Mouse (Mus musculus) ovary, postnatal 10 days (tissue): ENCODE data around the gene Gas2.
A peak's percentile ranks its signal among the peaks of the same experiment; 100 is the strongest.

Experiments used
- DNase-seq: peaks from one replicate; pipeline ENCODE4 v3.0.0; 2022; ENCODE audit warnings: low spot score

Gene Gas2

DNA sequence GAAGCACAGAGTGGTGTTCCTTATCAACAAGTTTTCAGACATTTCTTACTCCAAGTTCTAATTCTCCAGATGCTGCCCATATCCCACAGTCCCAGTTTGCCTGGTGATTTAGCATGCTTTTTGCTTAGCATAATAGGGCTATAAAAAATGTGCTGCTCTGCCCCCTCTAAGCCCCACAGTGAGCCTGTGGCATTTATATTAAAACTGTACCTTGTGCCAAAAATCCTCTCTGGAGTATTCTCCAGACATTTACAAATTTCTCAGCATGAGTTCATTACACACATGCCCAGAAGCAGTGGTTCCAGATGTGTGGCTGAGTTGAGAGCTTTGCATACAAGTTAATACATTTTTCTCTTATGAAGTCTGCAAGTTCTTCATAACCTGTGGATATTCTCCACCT, 107.6 kb downstream of the Gas2 start:
- no peak for DNase-seq

DNA sequence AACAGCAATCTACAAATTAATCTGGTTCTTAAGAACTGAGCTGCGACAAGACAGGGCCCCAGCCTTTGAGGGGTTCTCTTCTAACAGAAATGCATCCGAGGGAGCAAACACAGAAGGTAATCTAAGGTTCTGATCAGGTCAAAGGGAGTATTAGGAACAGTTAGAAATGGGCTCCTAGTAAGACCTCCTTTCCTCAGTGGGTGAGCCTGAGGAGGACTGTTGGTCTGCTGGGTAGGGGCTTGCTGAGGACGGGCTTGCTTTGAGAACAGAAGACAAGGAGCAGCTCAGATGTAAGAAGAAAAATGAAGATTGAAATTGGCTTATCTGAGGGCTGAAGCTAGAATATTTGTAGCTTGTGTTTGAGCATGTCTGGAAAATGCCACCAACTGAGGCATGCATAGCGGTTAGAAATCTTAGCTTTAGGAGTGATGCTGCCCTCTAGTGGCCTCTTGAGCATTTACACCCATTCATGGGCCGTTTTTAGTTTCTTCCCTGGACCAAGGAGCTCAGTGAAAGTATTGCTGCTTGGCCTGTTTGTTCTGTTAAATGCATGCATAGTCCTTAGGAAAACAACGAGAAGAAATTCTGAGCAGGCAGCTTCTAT, 110.5 kb downstream of the Gas2 start:
- DNase-seq: peak; percentile 4

DNA sequence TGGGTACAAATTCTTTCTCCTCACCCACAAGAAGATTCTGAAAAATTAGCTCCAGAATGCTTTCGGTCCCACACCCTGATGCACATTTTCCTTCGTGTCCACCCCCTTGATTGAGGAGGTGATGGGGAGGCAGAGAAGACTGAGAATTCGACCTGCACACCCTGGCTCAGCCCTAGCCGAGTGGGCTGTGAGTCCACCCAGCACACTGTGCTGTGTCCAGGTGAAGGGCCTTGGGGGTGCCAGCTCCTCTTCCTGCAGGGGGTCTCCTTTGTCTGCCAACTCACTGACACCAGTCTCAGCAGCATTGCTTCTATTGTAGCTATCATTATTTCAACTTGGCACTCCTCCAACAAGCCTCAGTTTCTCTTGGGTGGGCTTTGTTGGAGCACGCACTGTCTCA, 111.3 kb downstream of the Gas2 start:
- no peak for DNase-seq

DNA sequence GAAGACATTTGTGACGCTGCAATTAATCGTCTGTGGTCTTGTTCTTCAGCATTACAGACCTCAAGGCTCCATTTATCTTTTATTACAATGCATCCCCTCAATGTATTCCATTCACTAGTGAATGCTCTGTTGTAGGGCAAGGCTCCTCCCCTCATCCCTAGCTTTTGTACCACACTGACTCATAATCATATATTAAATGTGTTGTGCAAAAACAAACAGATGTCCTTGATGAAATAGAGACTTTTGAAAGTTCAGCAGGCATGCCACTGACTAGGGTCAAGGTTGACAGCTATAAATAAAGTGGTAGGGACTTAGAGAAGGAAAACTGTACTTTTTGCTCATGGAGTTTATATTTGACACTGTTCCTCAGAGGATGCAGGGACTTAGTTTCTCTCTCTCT, 111.7 kb downstream of the Gas2 start:
- no peak for DNase-seq

DNA sequence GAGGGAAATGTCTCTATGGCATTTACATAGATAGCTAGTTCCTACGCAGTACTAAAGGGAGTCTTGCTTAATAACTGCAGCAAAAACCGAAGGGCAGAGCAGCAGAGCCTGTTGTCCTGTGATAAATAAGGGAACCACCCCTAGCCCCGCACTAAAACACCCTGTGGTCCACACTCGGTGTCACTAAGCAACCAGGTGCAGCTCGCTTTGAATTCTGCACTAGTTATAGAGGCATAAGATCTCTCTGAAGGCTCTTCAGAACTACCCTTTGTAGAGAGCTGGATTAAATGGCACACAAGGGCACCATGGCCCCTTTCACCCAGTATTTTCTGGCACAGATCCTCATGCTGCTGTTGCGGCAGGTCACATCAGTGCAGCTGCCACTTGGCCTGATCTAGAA, 113.4 kb downstream of the Gas2 start:
- no peak for DNase-seq

DNA sequence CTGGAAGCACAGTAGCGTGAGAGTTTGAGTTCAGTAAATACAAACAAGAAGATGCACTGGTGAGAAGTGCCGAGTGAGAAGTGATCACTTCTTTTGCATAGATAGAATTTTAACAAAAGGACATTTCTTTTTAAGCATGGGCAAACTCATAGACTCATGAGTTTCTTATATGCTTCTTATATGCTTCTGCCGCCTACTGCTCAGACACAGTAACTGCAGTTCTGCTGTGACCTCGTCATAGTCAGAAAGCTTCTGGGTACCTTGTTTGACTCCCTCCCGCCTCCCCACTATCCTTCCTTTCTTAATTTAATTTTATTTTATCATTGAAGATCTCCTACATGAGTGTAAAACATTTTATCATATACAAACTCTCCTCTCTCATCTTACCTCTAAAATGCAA, 117.5 kb downstream of the Gas2 start:
- DNase-seq: no peak

DNA sequence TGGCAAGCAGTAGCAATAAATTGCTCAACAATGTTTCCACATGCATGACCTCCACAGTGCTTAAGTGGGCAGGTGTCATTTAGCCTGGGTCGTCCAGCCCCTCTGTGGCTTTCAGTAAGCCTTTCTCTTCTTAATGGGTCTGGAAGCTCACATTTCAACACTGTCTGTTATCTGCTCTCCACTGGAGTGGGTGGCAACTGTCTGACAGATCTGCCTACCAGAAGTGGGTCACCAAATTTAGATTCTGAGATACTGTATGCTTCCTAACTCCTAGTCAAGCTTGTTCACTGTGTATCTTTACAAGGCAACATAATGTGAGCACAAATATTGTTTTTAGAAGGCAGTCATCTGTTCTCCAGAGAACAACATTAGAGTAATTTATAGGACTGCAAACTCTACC, 120.5 kb downstream of the Gas2 start:
- no peak for DNase-seq

DNA sequence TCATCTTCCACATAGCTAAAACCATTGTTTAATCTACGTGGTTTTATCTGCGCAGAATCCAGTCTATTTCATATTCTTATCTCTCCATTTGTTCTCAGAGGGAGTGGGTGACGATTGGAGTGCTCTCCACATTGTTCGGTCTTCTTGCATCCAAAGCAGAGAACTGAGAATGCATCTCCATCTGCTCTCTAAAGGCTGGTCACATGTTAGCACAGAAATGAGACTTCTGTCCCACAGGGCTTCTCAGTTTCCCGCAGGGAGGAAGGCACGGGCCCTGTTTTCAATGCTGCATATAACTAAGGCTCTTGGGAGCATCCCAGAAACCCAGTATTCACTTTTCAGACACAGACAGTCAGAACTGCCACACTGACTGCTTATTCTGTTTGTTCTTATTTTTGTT, 123.9 kb downstream of the Gas2 start:
- no peak for DNase-seq

DNA sequence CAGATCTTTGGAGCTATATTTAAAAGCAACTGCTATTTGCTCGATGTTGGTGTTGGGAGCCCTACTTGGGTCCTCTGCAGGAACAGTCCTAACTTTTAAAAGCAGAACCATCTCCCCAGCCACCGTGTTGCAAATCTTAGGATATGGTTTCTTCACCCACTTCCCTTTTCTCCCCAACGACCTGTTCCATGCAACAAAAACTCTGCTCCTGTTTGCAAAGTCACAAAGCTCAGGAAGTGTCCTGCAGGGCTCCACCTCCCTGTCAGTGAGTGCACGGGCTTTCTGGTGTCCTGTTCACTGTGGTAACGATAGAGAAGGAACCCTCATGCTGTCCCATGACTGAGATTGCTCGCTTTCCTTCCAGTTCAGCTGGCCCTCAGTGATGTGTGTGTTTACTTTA, 125.1 kb downstream of the Gas2 start:
- no peak for DNase-seq

DNA sequence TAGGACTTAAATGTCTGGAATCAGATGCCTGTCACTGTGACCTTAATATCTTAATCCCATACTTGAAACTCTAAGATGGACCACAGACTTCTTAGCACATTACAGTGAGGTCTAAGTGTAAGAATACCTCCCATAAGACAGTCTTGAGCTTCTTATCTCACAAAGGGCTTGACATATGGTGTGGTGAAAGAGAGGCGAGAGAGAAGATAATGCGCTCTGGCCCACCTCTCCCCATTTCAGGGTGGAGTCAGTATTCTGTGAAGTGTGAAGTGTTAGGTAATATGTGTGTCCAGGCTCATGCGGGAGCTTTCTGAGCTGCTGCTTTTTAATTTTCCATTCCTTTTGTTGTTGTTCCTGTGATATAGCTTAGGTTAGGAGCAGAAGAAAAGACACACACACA, 129.2 kb downstream of the Gas2 start:
- DNase-seq: no peak

DNA sequence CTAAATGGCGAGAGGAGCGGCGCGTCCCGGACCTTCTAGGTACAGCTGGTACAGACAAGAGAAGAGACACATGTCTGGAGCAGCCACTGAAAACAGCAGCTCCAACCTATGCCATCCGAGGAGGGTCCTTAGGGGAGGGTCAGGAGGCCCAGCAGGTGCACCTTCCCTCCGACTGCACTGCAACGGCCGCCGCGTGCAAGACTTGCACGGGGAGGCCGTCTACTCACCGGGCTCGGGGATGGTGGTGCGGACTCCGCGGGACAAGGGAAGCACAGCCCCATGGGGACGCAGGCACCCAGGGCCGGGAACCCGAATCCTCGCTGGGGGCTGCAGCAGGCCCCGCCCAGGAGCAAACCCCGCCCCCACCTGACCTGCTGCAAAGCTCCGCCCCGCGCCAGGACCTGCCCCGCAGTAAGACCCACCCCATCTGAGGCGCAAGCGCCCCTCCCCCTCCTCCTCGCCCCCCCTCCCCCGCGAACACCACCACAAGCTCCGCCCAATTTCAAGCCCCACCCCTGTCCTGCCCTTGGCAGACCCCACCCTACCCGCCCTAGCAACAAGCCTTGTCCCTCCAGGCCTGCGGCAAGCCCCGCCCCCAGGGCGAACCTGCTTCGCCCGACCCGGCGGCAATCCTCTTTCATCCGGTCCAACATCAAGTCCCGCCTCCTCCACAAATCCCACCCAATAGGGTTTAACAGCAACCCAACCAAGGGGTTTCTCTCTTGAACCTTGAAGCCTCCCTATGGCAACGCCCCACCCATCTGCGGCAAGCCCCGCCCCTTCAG, 143.9 kb downstream of the Gas2 start, which contains the start of gene Svip:
Gene Svip, minus strand, starts transcription at position 508 of the 785 bp plus-strand sequence.
- DNase-seq: peak; percentile 58

DNA sequence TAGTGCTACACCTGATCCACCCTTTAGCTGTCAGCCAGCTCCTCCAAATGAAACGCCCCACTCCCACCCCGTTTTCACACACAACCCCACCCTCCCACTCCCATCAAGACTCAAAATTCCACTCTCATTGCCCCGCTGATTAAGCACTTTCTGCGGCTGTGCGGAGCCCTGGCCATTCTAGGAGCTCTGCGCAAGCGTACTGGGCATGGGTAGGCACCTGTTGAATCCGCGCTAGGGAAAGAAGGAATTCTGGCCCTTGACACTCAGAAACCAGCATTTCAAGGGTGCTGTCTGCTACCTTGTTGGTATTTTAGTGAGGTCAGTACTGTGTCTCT, 144.4 kb downstream of the Gas2 start:
- no peak for DNase-seq

DNA sequence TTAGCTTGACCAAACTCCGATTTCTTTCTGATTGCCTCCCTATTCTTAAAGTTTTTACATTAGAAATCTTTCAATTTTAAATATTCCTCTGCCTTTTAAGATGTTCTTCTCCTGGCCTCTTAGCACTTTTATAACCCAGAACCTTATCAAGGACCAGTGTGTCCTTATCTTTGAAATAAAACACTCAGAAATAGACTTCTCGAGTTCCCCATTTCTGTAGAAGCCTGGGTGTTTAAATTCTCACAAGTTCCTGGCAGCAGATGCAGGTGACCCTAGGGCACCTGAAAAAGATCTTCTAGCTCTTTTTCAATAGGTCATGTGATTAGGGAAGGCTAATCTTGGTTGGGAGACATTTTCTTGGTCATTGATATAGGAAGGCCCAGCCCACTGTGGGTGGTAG, 145.3 kb downstream of the Gas2 start:
- no peak for DNase-seq

DNA sequence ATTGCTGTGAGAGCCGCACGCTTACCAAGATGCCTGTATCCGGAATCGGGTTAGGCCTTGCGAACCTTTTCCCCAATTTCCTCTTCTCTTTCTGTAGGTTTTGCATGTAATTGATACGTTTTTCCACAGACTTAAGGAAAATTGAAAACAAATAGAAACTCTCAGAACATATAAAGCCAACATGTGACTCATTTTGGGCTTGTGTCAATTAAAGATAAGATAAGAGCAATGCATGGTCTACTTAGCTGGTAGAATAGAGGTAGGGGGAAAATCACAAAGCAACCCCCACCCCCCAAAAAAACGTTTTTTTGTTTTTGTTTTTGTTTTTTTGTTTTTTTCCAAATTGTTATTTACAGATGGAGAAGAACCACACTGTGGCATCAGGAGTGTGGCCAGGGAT, 151.6 kb downstream of the Gas2 start:
- no peak for DNase-seq

DNA sequence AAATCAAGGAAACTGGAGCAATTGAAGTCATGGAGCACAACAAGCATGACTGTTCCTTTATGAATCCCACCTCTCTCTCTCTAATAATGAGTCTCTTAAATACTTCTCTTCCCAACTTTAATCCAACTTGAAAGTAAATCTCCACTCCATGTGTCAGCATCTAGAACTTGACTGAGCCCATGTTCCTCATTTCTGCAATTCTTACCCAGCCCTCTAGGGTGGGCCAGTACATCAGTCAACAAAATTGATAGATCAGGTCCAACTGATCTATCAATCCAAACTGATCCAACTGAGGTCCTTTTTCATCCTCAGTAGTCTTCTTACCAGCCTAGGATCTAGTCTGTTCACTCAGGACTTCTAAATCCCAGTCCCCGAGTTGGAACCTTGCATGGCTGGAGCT, 153.4 kb downstream of the Gas2 start:
- no peak for DNase-seq

DNA sequence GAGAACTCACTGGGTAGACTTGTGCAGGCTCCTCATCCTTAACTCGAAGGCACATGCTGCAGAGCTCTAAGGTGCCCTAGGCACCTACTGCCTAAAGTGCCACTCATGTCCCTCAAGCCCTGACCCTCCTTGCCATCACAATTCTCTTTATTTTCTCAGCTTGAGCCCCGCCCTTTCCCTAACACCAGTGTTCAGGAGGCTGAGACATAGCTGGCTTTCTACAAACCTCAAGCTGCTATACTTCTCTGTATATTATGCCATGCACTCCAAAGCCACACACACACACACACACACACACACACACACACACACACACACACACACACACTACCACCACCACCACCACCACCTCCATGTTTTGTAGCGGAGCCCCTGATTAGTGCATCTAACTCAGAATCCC, 153.8 kb downstream of the Gas2 start, which contains the start of gene 1700015G11Rik:
Gene 1700015G11Rik, minus strand, starts transcription at position 101 of the 400 bp plus-strand sequence.
- DNase-seq: no peak

DNA sequence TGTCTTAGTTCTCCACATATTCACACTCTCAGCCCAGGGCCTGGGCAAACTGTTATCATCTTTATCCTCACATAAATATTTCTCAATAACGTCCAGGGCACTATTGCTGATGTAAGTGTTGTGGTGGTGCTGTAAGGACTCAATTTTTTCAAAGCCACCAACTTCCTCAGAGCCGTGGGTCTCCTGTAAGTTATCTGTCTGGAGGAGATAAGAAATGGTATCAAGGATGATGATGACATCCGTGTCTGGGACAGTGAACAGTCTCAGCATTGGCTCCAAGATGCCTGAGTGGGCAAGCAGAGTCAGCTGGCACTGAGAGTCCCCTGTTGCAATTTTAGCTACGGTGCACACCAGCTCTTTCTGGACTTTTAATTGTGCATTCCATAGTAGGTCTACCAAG, 160.2 kb downstream of the Gas2 start:
- no peak for DNase-seq

DNA sequence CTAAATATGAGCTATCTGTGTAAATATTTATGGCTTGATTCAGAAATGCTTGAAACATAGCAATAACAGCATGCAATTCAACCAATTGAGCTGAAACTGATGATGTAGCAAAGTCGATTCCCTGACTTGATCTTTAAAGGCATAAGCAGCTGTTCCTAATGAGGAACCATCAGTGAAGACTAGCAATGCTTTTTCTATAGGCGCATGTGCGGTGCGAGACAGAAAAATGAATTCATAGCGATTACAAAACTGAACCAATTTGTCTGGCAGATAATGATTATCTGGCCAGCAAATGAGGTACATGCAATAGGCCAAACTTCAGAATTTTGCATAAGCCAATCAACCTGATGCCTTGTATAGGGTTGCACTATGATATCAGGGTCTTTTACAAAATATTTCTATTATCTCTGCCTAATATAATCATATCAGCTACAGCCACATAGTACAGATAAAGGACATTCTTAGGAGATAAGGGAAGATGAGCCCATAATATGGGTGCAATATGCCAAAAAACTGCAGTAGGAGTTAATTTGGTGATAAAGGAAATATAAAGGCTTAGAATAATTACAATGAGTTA, 162.3 kb downstream of the Gas2 start:
- DNase-seq: no peak

DNA sequence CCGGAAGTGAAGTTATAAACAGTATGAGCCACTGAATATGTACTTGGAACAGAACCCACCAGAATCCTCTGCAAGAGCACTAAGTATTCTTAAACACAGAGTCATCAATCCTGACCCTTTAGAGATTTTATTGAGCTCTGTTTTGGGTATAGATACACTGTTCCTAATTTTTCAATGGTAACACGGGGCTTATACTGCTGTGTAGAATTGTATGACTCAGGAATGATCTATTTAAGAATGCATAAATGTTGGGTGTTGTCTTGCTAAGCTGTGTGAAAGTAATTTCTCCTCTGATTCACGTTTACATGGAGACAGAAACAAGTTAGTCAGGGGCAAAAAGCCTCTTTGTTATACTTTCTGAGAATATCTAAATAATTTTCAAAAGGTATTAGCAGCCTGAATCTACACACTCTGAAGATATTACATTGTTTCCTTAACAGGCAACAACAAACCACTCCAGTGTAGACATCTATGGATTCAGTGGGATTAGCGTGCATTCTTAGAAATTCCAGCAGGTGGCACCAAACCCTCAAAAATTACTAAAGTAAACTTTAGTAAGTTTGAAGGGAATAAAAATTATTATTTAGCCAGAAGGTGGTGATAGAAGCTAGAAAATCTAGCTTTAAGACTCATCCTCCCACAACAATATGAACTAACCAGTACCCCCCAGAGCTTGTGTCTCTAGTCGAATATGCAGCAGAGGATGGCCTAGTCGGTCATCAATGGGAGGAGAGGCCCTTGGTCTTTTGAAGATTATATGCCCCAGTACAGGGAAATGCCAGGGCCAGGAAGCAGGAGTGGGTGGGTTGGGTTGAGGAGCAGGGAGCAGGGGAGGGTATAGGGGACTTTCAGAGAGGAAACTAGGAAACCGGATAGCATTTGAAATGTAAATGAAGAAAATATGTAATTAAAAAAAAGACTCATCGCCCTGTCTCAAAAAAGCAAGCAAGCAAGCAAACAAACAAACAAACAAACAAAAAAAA, 176.1 kb downstream of the Gas2 start:
- DNase-seq: no peak
